Mouse (Mus musculus) C2C12 (cell line): ENCODE measurements around the gene Cenpb. TPM values are rescaled to one million over a fixed set of nuclear protein-coding genes. Genes with fewer than 3 reads are reported as not detected.

ENCODE experiments used
- H3K27me3 ChIP-seq: one replicate; pipeline ENCODE4 v1.6.1; 2011; ENCODE audit not compliant: control insufficient read depth, insufficient read depth, insufficient read length
- H3K36me3 ChIP-seq: one replicate; pipeline ENCODE4 v1.6.1; 2011; ENCODE audit not compliant: control insufficient read depth, insufficient read depth
- H3K4me3 ChIP-seq: one replicate; pipeline ENCODE4 v1.5.1; 2011; ENCODE audit warnings: mild to moderate bottlenecking, control low read depth; ENCODE audit not compliant: poor library complexity, insufficient read depth, severe bottlenecking
- H3K79me2 ChIP-seq: one replicate; pipeline ENCODE4 v1.6.1; 2011; ENCODE audit not compliant: control insufficient read depth, insufficient read depth
- H3K79me3 ChIP-seq: one replicate; pipeline ENCODE4 v1.6.1; 2011; ENCODE audit warnings: low read depth, control low read depth
- H3ac ChIP-seq: one replicate; pipeline ENCODE3; 2011; ENCODE audit warnings: low read depth; ENCODE audit not compliant: control insufficient read depth, insufficient read length
- CEBPB ChIP-seq: IDR thresholded peaks from one replicate; pipeline ENCODE4 v1.6.1; 2011; ENCODE audit warnings: low read depth, mild to moderate bottlenecking, control low read depth, moderate library complexity
- CTCF ChIP-seq: IDR thresholded peaks from one replicate; pipeline ENCODE4 v1.5.1; 2011; ENCODE audit not compliant: control insufficient read depth, insufficient read depth, insufficient read length
- FOSL1 ChIP-seq: IDR thresholded peaks from one replicate; pipeline ENCODE4 v1.8.0; 2011; ENCODE audit warnings: mild to moderate bottlenecking, low read length; ENCODE audit not compliant: poor library complexity, insufficient read depth, severe bottlenecking
- MAX ChIP-seq: IDR thresholded peaks from one replicate; pipeline ENCODE4 v1.6.1; 2011; ENCODE audit warnings: mild to moderate bottlenecking, control low read depth
- MYOD1 ChIP-seq: IDR thresholded peaks from one replicate; pipeline ENCODE4 v1.6.1; 2011; ENCODE audit warnings: low read depth; ENCODE audit not compliant: control insufficient read depth, insufficient read length
- MYOG ChIP-seq: IDR thresholded peaks from one replicate; pipeline ENCODE4 v1.6.1; 2011; ENCODE audit not compliant: control insufficient read depth, insufficient read length; ENCODE audit errors: extremely low read depth
- USF1 ChIP-seq: IDR thresholded peaks from one replicate; pipeline ENCODE4 v1.6.1; 2011; ENCODE audit warnings: low read depth, mild to moderate bottlenecking, control low read depth, moderate library complexity
- polyA plus RNA-seq: library from polyadenylated mRNA; unstranded; fragments of >200 nt; fragmentation: generic; extraction: Trizol; gene quantifications from one replicate; pipeline ENCODE4 v1.2.1, GENCODE M21; 2012; ENCODE audit warnings: missing spikeins

The Cenpb gene
- polyA plus RNA-seq, 1 experiment, result 168 TPM

DNA sequence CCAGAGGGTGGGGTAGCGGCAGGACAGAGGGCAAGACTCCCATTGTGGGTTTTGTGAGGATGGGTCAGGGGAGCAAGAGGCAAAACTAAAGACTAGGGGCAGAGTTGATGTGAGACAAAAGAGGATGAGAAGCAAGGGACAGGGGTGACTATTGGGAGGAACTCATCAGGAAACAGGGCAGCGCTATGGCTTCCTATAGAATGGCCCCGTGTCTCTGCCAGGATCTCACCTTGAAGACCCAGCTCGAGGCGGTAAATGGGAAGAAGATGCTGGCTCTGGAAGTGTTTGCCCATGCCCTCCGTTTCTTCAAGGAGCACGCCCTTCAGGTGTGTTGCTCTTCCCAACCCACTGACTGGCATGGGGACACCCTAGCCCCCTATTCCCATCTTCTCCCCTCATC lies 41.1 kb downstream of the Cenpb start:
- no peak for TF ChIP-seq MYOG
- no peak for TF ChIP-seq CTCF
- TF ChIP-seq MAX, result no peak
- TF ChIP-seq FOSL1, result no peak
- no peak for TF ChIP-seq MYOD1
- TF ChIP-seq CEBPB, result no peak
- TF ChIP-seq USF1, result no peak
- Histone ChIP-seq H3K4me3 (no peak overlapping the region), H3ac (no peak overlapping the region), H3K79me3 (no peaks in the 10 kb centered on the region), H3K36me3 (no peaks in the 10 kb centered on the region), H3K27me3 (no peaks in the 10 kb centered on the region), H3K79me2 (no peaks in the 10 kb centered on the region)

DNA sequence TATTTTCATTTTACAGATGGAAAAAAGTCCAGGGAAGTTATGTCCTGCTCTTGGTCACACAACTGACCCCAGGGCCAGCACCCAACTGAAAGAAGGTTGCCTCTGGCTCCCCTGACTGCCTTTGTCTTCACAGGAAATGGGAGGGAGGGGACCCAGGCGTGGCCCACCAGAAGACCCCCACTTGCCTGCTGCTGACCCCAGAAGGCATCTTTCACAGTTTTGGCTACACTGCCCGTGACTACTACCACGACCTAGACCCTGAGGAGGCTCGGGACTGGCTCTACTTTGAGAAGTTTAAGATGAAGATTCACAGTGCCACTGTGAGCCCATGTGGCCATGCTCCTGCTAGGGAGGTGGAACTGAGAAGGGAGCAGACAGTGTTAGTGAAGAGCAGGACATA lies 41.6 kb downstream of the Cenpb start:
- Histone ChIP-seq H3K27me3 (no peaks in the 10 kb centered on the region), H3K79me2 (no peaks in the 10 kb centered on the region), H3K36me3 (no peaks in the 10 kb centered on the region), H3K4me3 (no peak overlapping the region), H3ac (no peak overlapping the region), H3K79me3 (no peaks in the 10 kb centered on the region)
- TF ChIP-seq CTCF (no peak), MYOD1 (no peak), MYOG (no peak), CEBPB (no peak), MAX (no peak), FOSL1 (no peak), USF1 (no peak)

DNA sequence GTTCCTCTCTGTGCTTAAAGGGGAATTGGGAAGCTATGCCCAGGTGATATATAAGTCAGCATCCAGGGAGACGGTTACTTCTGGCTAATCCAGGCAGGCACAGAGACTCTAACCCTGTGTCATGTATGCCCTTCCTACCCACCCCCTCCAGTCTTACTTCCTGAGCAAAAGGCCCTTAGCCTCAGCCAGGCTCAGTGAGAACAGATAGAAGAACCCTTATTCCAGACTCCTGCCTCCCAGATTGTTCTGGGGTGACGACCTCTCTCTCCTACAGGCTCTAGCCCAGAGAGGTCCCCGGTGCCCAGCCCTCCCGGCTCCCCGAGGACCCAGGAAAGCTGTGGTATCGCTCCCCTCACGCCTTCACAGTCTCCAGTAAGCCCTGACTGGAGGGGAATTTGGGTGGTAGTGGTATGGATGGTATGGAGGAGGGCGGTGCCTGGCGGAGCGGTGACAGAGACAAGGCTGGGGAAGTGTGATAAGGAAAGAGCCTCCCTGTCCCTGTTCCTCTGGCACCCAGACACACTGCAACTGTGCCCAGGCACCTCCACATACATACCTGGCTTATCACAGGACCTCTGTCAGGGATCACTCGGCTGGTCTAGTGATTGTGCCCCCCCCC lies 44.2 kb downstream of the Cenpb start:
- no peak overlapping the region for H3K4me3 ChIP-seq
- H3K27me3 ChIP-seq, result no peaks in the 10 kb centered on the region
- H3K79me3 ChIP-seq, result no peaks in the 10 kb centered on the region
- TF ChIP-seq MYOD1 (no peak), CEBPB (no peak), MYOG (no peak), FOSL1 (no peak), CTCF (no peak), MAX (no peak), USF1 (no peak)
- no peak overlapping the region for H3ac ChIP-seq
- no peaks in the 10 kb centered on the region for H3K79me2 ChIP-seq
- H3K36me3 ChIP-seq, result no peaks in the 10 kb centered on the region

DNA sequence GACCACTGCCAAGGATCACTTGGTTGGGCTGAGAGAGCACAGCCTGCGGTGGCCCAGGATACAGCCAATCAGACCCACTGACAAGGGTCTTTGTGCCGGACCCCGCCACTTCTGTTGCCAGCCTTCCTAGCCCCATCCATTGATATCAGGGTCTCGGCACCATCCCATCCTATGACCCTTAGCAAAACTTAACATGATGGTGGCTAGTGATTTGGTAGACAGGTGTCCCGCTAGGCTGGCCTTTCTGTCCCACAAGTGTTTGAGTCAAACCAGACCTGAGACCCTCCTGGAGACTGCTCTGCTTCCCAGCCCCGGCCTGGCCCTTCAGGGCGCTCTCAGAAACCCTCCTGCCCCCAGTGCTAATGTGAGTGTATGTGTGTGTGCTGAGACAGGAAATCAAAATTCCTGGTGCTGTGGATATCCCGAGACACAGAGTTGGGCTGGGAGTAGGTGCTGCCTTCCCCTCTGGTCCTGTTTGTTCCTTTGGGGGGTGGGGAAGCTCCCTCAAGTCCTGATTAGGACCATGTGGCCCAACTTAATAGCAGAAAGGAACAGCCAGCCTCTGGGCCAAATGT lies 45.0 kb downstream of the Cenpb start:
- H3K79me2 ChIP-seq, result no peaks in the 10 kb centered on the region
- no peak overlapping the region for H3ac ChIP-seq
- no peak for TF ChIP-seq CTCF
- TF ChIP-seq FOSL1, result no peak
- no peak for TF ChIP-seq CEBPB
- no peak for TF ChIP-seq MYOD1
- no peak for TF ChIP-seq USF1
- no peak for TF ChIP-seq MAX
- no peak for TF ChIP-seq MYOG
- H3K36me3 ChIP-seq, result no peaks in the 10 kb centered on the region
- no peaks in the 10 kb centered on the region for H3K79me3 ChIP-seq
- no peaks in the 10 kb centered on the region for H3K27me3 ChIP-seq
- H3K4me3 ChIP-seq, result no peak overlapping the region

DNA sequence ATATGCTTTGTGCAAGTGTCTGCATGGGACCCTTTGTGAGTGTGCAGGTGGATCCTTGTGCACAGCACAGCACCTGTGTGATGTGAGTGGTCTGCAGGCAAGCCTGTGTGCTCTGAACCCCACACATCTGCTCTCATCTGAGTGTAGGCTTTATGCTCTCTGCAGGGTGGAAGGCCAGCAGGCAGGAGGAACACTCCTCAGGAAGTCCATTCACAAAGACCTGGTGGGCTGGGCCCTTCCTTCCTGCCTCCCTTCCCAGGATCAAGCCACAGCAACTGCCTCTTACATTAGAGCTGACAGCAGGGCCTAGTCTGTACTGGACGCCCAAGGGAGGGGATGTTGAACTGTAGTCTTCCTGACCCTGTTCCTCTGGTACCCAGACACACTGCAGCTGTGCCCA lies 45.5 kb downstream of the Cenpb start:
- H3K79me2 ChIP-seq, result no peaks in the 10 kb centered on the region
- no peak for TF ChIP-seq FOSL1
- TF ChIP-seq MYOD1, result no peak
- no peak for TF ChIP-seq CTCF
- no peak for TF ChIP-seq USF1
- TF ChIP-seq CEBPB, result no peak
- no peak for TF ChIP-seq MYOG
- TF ChIP-seq MAX, result no peak
- H3K79me3 ChIP-seq, result no peaks in the 10 kb centered on the region
- no peak overlapping the region for H3K4me3 ChIP-seq
- no peaks in the 10 kb centered on the region for H3K27me3 ChIP-seq
- no peak overlapping the region for H3ac ChIP-seq
- no peaks in the 10 kb centered on the region for H3K36me3 ChIP-seq
